Mouse (Mus musculus) midbrain, postnatal 0 days (tissue): ENCODE results near the gene Spns2. TPM values are rescaled to one million over a fixed set of nuclear protein-coding genes. Genes with fewer than 3 reads are reported as not detected.

ENCODE experiments used
- ATAC-seq: fragments of 200-750 bp; cut with Nextera tagmentation; 2 replicates; pipeline ENCODE4 v1.8.0; 2017; ENCODE audit warnings: moderate number of reproducible peaks, mild to moderate bottlenecking, moderate TSS enrichment, moderate library complexity; ENCODE audit not compliant: low FRiP score
- DNase-seq: peaks from one replicate; pipeline ENCODE4 v3.0.0-alpha.2; 2015; ENCODE audit warnings: low spot score
- H3K27ac ChIP-seq: fragments of 300-500 bp; sonication (generic); 2 replicates; pipeline ENCODE4 v1.5.1; 2014; ENCODE audit warnings: low read depth, mild to moderate bottlenecking, low read length, mixed read lengths
- H3K27me3 ChIP-seq: fragments of 300-500 bp; sonication (generic); 2 replicates; pipeline ENCODE4 v1.6.1; 2014; ENCODE audit warnings: low read length, control low read depth, mixed read lengths; ENCODE audit not compliant: insufficient read depth
- H3K36me3 ChIP-seq: fragments of 300-500 bp; sonication (generic); 2 replicates; pipeline ENCODE4 v1.6.1; 2014; ENCODE audit warnings: low read length, control low read depth, mixed read lengths; ENCODE audit not compliant: insufficient read depth
- H3K4me1 ChIP-seq: fragments of 300-500 bp; sonication (generic); 2 replicates; pipeline ENCODE4 v1.6.1; 2014; ENCODE audit warnings: mild to moderate bottlenecking, control low read depth, antibody characterized with exemption, low read length, mixed read lengths; ENCODE audit not compliant: insufficient read depth
- H3K4me2 ChIP-seq: fragments of 300-500 bp; sonication (generic); 2 replicates; pipeline ENCODE4 v1.6.1; 2014; ENCODE audit warnings: low read depth, mild to moderate bottlenecking, low read length, mixed read lengths; ENCODE audit not compliant: poor library complexity, severe bottlenecking
- H3K4me3 ChIP-seq: fragments of 300-500 bp; sonication (generic); 2 replicates; pipeline ENCODE4 v1.5.1; 2014; ENCODE audit warnings: low read depth, mild to moderate bottlenecking, low read length, moderate library complexity
- H3K9ac ChIP-seq: fragments of 300-500 bp; sonication (generic); replicated peaks from 2 replicates; pipeline ENCODE4 v1.6.1; 2014; ENCODE audit warnings: mild to moderate bottlenecking, low read length, moderate library complexity, mixed read lengths; ENCODE audit not compliant: poor library complexity, severe bottlenecking
- H3K9me3 ChIP-seq: fragments of 300-500 bp; sonication (generic); 2 replicates; pipeline ENCODE4 v1.6.1; 2016; ENCODE audit warnings: low read length, control low read depth
- CTCF ChIP-seq: IDR thresholded peaks from 2 replicates; pipeline ENCODE4 v1.5.1; 2016; ENCODE audit warnings: antibody characterized with exemption, mild to moderate bottlenecking
- WGBS: fragments of 180-500 bp; shearing (Covaris S2); extraction: QIAGEN DNeasy Blood & Tissue Kit; methylation state at CpG from one replicate; pipeline ENCODE4 v1.1.7; 2014; 5-methylcytosine and 5-hydroxymethylcytosine counted together
- polyA plus RNA-seq: library from polyadenylated mRNA; unstranded; fragments of >200 nt; fragmentation: Nextera tagmentation; extraction: Ambion mirVana; gene quantifications from 2 replicates; pipeline ENCODE4 v1.2.1, GENCODE M21; 2015
- total RNA-seq: library from RNA; depleted of rRNA; stranded (reverse); fragments of >200 nt; gene quantifications from 2 replicates; pipeline ENCODE4 v1.2.3, GENCODE M21; 2014

Spns2 gene
- total and polyA plus RNA-seq, 2 experiments from 2014 or later: 7.7 to 56.8 TPM

- TF ChIP-seq CTCF: no peak
- H3K9me3 ChIP-seq: no peaks in the 10 kb centered on the region
- no peaks in the 10 kb centered on the region for H3K36me3 ChIP-seq
- no peak overlapping the region for H3K4me2 ChIP-seq
- H3K4me3 ChIP-seq: no peak overlapping the region
- no peak for DNase-seq
- H3K9ac ChIP-seq: no peak overlapping the region
- ATAC-seq: no peak
- no peak overlapping the region for H3K27ac ChIP-seq
- H3K4me1 ChIP-seq: peaks cover 5% of the 10 kb centered on the region; the same call in 1 of the 2 replicates
- no peaks in the 10 kb centered on the region for H3K27me3 ChIP-seq
- 93% methylated on average over 4 of the region's 4 CpGs for WGBS
Observed at GRCm38 (mm10) chr11:72481952-72482351, 7.8 kb downstream of the Spns2 start.

- Histone ChIP-seq H3K4me1 (peaks cover 5% of the 10 kb centered on the region; the same call in 1 of the 2 replicates), H3K27ac (no peak overlapping the region), H3K9ac (no peak overlapping the region), H3K27me3 (no peaks in the 10 kb centered on the region), H3K36me3 (no peaks in the 10 kb centered on the region), H3K4me3 (no peak overlapping the region), H3K4me2 (no peak overlapping the region), H3K9me3 (no peaks in the 10 kb centered on the region)
- DNase-seq (no peak), ATAC-seq (no peak)
- TF ChIP-seq CTCF: no peak
- 83% methylated on average over 5 of the region's 5 CpGs for WGBS
Observed at GRCm38 (mm10) chr11:72481313-72481712, 8.4 kb downstream of the Spns2 start.

GRCm38 (mm10) chr11:72479499-72479898 is 10.2 kb downstream of the Spns2 start:
- H3K4me2 ChIP-seq: no peak overlapping the region
- H3K9me3 ChIP-seq: no peaks in the 10 kb centered on the region
- WGBS: 77% methylated on average over 2 of the region's 2 CpGs
- no peaks in the 10 kb centered on the region for H3K4me1 ChIP-seq
- DNase-seq (no peak), ATAC-seq (no peak)
- no peaks in the 10 kb centered on the region for H3K36me3 ChIP-seq
- H3K27me3 ChIP-seq: no peaks in the 10 kb centered on the region
- H3K4me3 ChIP-seq: no peak overlapping the region
- no peak overlapping the region for H3K9ac ChIP-seq
- no peak for TF ChIP-seq CTCF
- H3K27ac ChIP-seq: no peak overlapping the region

GRCm38 (mm10) chr11:72478228-72478627 is 11.5 kb downstream of the Spns2 start:
- no peak for ATAC-seq
- no peaks in the 10 kb centered on the region for H3K27me3 ChIP-seq
- H3K9me3 ChIP-seq: no peaks in the 10 kb centered on the region
- no peaks in the 10 kb centered on the region for H3K4me1 ChIP-seq
- H3K4me2 ChIP-seq: no peak overlapping the region
- H3K9ac ChIP-seq: 0 out of 2 replicates have a peak overlapping the region, but pooled peaks have one; percentile 33
- DNase-seq: no peak
- WGBS: 70% methylated on average over 6 of the region's 6 CpGs
- no peak overlapping the region for H3K27ac ChIP-seq
- no peak for TF ChIP-seq CTCF
- no peak overlapping the region for H3K4me3 ChIP-seq
- H3K36me3 ChIP-seq: peaks cover 4% of the 10 kb centered on the region; the same call in 1 of the 2 replicates

GRCm38 (mm10) chr11:72477653-72478052 is 12.1 kb downstream of the Spns2 start:
- ATAC-seq (no peak), DNase-seq (no peak)
- no peaks in the 10 kb centered on the region for H3K4me1 ChIP-seq
- no peaks in the 10 kb centered on the region for H3K27me3 ChIP-seq
- no peak for TF ChIP-seq CTCF
- no peak overlapping the region for H3K4me2 ChIP-seq
- no peak overlapping the region for H3K4me3 ChIP-seq
- H3K9ac ChIP-seq: no peak overlapping the region
- H3K27ac ChIP-seq: 0 out of 2 replicates have a peak overlapping the region, but pooled peaks have one; percentile 26
- H3K36me3 ChIP-seq: peaks cover 9% of the 10 kb centered on the region; the same call in 1 of the 2 replicates
- 86% methylated on average over 1 of the region's 1 CpGs for WGBS
- H3K9me3 ChIP-seq: no peaks in the 10 kb centered on the region

- 27% methylated on average over 5 of the region's 5 CpGs for WGBS
- Histone ChIP-seq H3K4me3 (no peak overlapping the region), H3K27ac (0 out of 2 replicates have a peak overlapping the region, but pooled peaks have one; percentile 26), H3K9ac (no peak overlapping the region), H3K36me3 (peaks cover 9% of the 10 kb centered on the region; the same call in 1 of the 2 replicates), H3K9me3 (no peaks in the 10 kb centered on the region), H3K27me3 (no peaks in the 10 kb centered on the region), H3K4me1 (no peaks in the 10 kb centered on the region), H3K4me2 (no peak overlapping the region)
- DNase-seq (no peak), ATAC-seq (no peak)
- TF ChIP-seq CTCF: no peak
Observed at GRCm38 (mm10) chr11:72477182-72477581, 12.5 kb downstream of the Spns2 start.
